Mouse (Mus musculus) ovary, adult 2 months (tissue): ENCODE results near the gene Tceal6. TPM values are rescaled to one million over a fixed set of nuclear protein-coding genes. Genes with fewer than 3 reads are reported as not detected.

Source experiments
- polyA plus RNA-seq: library from polyadenylated mRNA; depleted of rRNA; stranded (reverse); fragments of >200 nt; gene quantifications from 2 replicates; pipeline ENCODE4 v1.2.3, GENCODE M21; 2012; rRNA removed

Tceal6 gene
- 0.71 and 1.4 TPM in 2 replicates for polyA plus RNA-seq

DNA sequence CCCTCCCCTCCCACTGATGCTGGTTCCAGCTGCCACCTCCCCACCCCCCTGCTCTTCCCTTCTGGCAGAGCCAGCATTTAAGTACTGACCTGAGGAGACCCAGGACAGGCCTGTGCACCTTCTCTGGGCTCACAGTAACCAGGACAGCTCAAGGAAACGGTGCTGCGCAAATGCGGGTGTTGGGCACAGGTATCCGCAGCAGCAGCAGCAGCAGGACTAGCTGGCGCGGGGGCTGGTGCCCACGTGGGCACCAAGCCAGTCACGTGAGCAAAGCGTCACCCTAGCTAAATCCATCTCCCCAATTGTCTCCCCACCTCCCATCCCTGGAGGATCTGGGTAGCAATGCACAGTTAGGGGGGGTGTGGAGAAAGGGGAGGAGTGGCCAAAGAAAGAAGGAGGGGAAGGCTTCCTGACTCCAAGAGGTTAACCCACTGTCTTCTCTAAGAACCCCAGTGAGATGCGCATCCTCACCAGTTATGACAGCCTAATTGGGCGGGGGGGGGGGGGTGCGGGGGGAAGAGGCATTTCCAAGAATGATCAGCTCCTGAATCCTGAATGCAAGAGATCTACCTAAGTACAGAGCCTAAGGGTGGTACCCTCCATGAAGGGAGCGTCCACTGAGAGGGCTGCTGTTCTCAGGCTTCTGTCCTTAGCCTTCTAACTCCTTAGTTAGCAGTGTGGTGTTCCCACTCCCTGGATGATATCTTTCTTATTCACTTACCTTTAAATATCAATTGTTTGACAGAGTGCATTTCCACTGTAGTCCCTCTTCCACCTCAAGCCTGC, at the start of gene Tceal6:
TSS of gene Tceal6 (minus strand) at position 252 of the 786 bp plus-strand sequence.

DNA sequence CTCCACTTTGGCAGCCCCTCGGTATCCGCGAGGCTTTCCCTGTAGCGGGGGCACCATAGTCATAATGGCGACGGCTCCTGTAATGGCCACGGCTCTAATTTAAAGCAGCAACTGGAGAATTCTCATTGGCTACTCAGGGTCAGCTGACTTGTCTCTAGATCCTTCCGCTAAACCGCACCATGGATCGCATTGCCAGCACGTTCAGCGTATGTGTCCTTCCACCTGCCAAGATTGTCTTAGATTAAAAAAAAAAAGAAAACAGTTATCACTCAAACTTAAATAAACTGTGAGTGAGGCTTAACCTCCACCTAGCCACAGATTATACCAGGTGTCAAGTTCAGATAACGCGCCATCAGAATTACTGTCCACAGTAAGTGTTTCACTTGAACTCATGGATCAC, 33.0 kb downstream of the Tceal6 start, which contains the start of gene Gm15023:
TSS of gene Gm15023 (minus strand) at position 101 of the 400 bp plus-strand sequence.

Other genes with a start within 250 kb of the Tceal6 start
- 0.08 and 0.10 TPM in 2 replicates for gene Nxf2, start 245.9 kb downstream of the Tceal6 start, polyA plus RNA-seq
- gene Zmat1, start 201.5 kb downstream of the Tceal6 start, polyA plus RNA-seq = 0.35 and 0.67 TPM in 2 replicates
- gene Gm15023, start 33.1 kb downstream of the Tceal6 start, polyA plus RNA-seq = 0.06 TPM in 1 of 2 replicates, not detected in the other
- gene Pramel3, start 91.6 kb upstream of the Tceal6 start, polyA plus RNA-seq = not detected in 2 replicates
- gene Gm5128, start 162.6 kb upstream of the Tceal6 start, polyA plus RNA-seq = not detected in 2 replicates
- not detected in 2 replicates for gene Gm7903, start 223.1 kb upstream of the Tceal6 start, polyA plus RNA-seq